Mouse (Mus musculus) common myeloid progenitor, adult 5-6 weeks (primary cell): ENCODE measurements at regions not wholly inside any gene's neighbourhood (a gene's known extent, or its start where the extent isn't known, plus 50 kb on each side); places are given as distances from the start of the nearest gene placed in this dataset.

Experiments
- ATAC-seq: replicated peaks from 2 replicates; pipeline ENCODE4 v1.8.0; 2016; ENCODE audit warnings: low read depth, mild to moderate bottlenecking, moderate TSS enrichment, inconsistent platforms; ENCODE audit not compliant: poor library complexity, severe bottlenecking

DNA sequence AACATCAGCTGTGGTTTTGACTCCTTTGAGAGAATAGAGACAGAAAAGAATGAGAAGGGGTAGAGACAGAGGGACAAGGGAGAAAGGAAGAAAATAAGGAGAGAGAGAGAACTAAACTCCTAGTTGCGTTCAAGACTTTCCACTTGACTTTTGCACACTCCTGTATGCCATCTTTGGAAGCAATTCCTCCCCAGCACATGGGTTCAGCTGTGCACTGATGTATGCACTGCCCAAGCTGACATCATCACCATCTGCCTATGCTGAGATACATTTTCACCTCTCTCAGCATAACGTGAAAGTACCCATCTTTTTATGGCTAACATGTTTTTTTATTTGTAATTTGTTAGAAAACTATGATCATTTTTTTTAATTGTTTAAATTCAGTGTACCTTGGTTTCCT lies 214.2 kb upstream of the Robo2 start:
- no peak for ATAC-seq

DNA sequence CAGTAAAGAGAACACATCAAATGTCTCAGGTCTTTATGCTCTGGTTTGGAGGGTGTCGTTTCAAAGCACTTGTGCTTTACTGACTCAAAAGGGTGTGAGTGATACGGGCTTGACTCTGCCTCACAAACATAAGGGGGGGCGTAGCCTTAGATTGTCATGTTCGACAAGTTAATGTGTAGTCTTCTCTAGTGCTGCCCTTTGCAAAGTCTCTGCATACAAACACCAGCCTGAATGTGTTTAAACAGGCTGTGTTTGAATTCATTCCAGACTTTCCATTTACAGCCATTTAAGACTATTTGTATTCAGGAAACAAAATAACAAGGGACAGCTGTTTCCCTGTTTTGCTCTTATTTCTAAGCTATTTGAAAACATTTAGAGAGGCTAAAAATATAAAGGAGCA lies 200.4 kb upstream of the Robo2 start:
- no peak for ATAC-seq

- ATAC-seq, result no peak
These were observed 197.9 kb upstream of the Robo2 start for GRCm38 (mm10) chr16:74609564-74609963.

GRCm38 (mm10) chr16:74598361-74598760 lies 186.7 kb upstream of the Robo2 start:
- ATAC-seq, result no peak

- ATAC-seq, result no peak
These were observed 186.2 kb upstream of the Robo2 start for GRCm38 (mm10) chr16:74597735-74598340.

- ATAC-seq, result no peak
These were observed 180.3 kb upstream of the Robo2 start for GRCm38 (mm10) chr16:74591896-74592295.

DNA sequence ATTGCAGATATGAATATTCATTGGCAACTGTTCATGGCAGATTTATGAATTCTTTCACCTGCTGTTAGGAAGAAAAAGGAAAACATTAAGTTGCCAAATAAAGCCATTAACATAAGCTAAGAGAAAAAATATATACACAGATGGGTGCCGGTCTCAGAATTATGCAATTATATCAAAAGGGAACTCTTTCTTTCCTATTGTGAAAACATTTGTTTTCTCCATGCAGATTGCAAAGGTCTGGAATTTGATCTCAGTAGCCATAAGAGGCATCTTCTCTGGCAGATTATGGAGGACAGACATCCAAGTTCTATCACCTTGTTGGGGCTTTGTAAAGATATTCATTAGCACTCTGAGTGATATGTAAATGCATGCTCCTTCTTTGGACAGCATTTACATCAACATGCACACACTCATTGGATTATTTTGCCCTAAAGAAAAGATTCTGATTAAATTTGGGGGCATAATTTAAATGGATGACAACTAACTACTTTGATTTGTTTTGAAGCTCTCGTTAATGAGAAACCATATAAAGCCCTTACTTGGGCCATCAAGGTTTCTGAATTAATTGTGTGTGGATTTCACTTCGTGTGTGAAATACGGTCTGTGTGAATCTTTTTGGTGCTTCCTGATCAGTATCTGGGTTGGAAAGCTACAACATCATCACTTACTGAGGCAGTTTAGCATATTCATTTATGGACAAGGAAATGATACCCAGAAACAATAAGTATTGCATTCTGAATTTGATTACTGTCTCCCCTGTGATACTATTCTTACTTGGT lies 171.2 kb upstream of the Robo2 start:
- ATAC-seq, result no peak

GRCm38 (mm10) chr16:74548374-74548773 lies 136.7 kb upstream of the Robo2 start:
- ATAC-seq, result no peak

DNA sequence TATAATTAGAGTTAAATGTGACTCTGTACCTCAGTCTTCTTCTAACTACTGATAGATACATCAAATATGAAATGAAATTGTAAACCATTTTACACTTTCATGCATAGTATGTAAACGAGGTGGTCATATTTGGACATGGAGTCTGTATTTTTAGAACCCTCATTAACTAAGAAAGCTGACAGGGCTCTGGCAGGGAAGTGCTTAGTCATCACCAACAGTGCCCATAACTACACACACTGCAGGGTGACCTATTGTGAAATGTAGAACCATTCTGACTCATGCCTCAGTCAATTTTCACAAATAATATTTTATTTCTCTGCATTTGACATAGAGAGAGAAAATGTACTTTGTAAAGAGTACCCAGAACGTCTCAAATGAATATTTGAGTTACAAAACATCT lies 118.9 kb upstream of the Robo2 start:
- no peak for ATAC-seq

DNA sequence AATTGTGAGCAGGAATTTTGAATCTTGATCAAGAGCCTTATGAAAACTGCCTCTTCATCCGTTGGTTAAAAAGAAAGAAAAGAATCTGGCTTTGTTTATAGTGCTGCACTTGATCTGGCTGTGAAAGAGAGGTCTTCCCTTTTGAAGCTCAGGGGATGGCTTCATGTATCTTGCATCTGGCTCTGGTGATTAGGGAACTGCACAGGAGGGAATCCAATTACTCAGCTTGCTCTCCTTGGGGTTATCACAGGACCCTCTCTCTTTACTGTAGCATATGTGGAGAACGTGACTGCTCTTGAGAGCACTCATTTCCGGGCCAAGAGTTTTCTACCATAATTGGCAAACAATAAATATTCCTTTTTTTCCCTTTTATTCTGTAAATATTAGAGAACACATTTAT lies 116.6 kb upstream of the Robo2 start:
- ATAC-seq, result no peak

DNA sequence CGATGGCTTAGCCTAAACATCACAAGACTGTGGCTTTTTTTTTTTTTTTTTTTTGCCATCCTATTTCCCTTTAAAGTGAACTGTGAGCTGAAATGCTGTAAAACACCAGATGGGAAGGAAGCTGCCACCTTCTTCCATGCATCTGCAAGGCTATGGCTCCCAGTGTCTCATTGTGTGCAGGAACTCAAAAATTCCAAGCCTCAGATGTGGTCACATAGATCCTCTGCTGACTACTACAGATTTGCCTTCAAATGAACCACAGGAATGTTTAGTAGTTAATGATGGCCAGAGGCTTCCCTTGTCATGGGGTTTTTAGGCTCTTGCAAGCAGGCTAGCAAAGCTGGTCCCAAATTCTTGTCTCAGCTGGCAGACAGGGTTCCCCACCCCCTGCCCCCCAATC lies 114.9 kb upstream of the Robo2 start:
- ATAC-seq, result no peak

DNA sequence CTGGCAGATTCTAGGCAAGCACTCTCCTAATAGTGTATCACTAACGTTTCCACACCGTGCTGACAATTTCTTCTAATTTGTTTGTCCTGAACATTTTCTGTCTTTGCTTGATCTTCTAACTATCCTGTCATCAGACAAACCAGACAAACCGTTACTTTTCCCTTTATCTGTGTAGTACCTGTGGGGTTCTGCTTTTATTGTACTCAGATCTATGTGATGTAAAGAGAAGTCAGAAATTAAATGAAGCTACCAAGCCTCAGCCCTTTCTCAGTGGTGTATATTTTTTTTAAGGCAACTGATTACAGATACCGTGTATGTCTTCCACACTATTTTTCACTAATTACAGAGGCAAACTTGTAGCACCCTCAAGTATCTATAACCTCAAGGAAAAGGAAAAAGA lies 108.9 kb upstream of the Robo2 start:
- no peak for ATAC-seq

- ATAC-seq, result no peak
These were observed 106.3 kb upstream of the Robo2 start for GRCm38 (mm10) chr16:74517888-74518287.

- ATAC-seq, result no peak
These were observed 105.7 kb upstream of the Robo2 start for GRCm38 (mm10) chr16:74517374-74517773.

- ATAC-seq, result no peak
These were observed 102.9 kb upstream of the Robo2 start for GRCm38 (mm10) chr16:74514481-74514880.

GRCm38 (mm10) chr16:74510383-74510782 lies 98.8 kb upstream of the Robo2 start:
- no peak for ATAC-seq

- no peak for ATAC-seq
These were observed 97.9 kb upstream of the Robo2 start for GRCm38 (mm10) chr16:74509489-74509888.

DNA sequence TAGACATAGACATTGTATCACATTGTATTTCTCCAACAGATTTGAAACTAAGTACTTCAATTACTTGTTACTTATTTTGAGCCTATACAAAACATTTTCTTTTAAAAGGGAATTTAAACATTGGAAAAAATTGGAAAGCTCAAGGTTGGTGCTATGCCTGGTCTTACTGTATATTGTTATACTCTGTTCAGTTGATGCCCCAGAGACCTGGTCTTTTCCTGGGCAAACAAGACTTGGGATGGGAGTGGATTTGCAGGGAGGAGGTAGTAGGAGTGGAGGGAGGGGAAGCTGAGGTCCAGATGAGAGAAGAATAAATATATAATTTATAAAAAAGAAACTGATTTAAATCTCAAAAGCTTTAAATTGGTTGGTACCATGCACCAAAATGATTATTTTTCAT lies 95.1 kb upstream of the Robo2 start:
- ATAC-seq, result no peak

GRCm38 (mm10) chr16:74506173-74506709 lies 94.6 kb upstream of the Robo2 start:
- ATAC-seq, result no peak

- ATAC-seq, result no peak
These were observed 92.8 kb upstream of the Robo2 start for GRCm38 (mm10) chr16:74504426-74504825.

DNA sequence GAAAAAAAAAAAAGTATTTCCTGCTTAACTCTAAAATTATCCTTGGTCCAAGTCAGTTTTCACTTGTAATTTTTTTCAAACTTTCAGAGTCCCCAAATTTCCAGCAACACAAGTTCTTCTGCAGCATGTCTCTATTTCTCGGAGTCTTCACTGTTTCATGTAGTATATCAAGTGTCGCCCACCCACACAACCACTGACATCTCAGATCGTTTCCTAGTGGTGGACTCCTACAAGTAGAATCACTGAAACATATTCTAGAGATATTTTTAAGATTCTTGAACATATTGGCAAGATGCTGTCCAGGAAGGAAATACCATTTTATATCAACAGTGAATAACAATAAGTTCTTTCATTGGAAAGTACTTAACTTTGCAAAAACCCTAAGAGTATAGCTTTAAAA lies 89.1 kb upstream of the Robo2 start:
- no peak for ATAC-seq
